Mouse (Mus musculus) bone marrow, adult 2 months (tissue): Measurements from ENCODE around the gene Mical2.

Experiments
- CTCF ChIP-seq: fragments of 200-500 bp; IDR thresholded peaks from 2 replicates; pipeline ENCODE4 v1.5.1; 2011; ENCODE audit warnings: low read length, control low read depth; ENCODE audit not compliant: control insufficient read depth, insufficient read depth
- POLR2A ChIP-seq: fragments of 200-500 bp; IDR thresholded peaks from 2 replicates; pipeline ENCODE4 v1.6.1; 2011; ENCODE audit warnings: low read depth, mild to moderate bottlenecking, control low read depth, low read length, borderline replicate concordance; ENCODE audit not compliant: control insufficient read depth

DNA sequence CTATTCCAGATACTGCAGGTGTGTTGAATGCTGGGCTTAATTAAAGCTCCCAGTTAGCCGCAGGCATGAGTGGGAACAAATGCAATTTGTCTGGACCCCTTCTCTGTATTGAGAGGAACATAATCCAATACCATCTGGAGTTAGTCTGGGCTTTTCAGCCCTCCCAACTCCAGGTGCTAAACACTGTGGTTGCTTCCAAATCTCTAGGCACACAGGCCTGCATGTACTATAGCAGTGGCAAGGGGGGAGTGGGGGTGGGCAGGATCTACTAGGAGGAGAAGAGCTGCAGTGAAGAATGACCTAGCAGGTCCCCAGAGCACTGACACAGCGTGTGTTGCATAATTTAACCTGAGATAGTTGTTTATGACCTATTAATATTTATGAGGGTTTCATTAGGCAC lies 49.0 kb downstream of the Mical2 start:
- no peak for TF ChIP-seq POLR2A
- TF ChIP-seq CTCF, result no peak
